Mouse (Mus musculus) MEL (cell line): ENCODE results near the gene Txndc8.

Experiments
- CHD2 ChIP-seq: IDR thresholded peaks from 2 replicates; pipeline ENCODE4 v1.6.1; 2011; ENCODE audit warnings: low read length, improper control_type of control experiment
- CTCF ChIP-seq, 3 experiments: IDR thresholded peaks in 2 of 3; conservative IDR thresholded peaks in 1 of 3; 2 replicates each; pipeline ENCODE4 v1.5.1; 2011 to 2012; ENCODE audit warnings: low read length in 3 of 3, low read depth in 2 of 3, mild to moderate bottlenecking in 2 of 3, improper control_type of control experiment in 1 of 3, inconsistent platforms in 1 of 3, mixed read lengths in 1 of 3, moderate library complexity in 1 of 3; ENCODE audit not compliant: control insufficient read depth in 1 of 3, insufficient read depth in 1 of 3, poor library complexity in 1 of 3, severe bottlenecking in 1 of 3
- HCFC1 ChIP-seq: IDR thresholded peaks from 2 replicates; pipeline ENCODE4 v1.6.1; 2012; ENCODE audit warnings: low read depth, mild to moderate bottlenecking, inconsistent platforms, low read length, improper control_type of control experiment, moderate library complexity
- JUND ChIP-seq: IDR thresholded peaks from 2 replicates; pipeline ENCODE4 v1.6.1; 2011; ENCODE audit warnings: low read depth, mild to moderate bottlenecking, improper control_type of control experiment, low read length
- MAX ChIP-seq: IDR thresholded peaks from 2 replicates; pipeline ENCODE4 v1.6.1; 2011; ENCODE audit warnings: low read length, improper control_type of control experiment
- MYB ChIP-seq: IDR thresholded peaks from 2 replicates; pipeline ENCODE4 v1.6.1; 2011; ENCODE audit warnings: mild to moderate bottlenecking, low read depth, low read length, improper control_type of control experiment
- NELFE ChIP-seq: IDR thresholded peaks from 2 replicates; pipeline ENCODE4 v1.6.1; 2011; ENCODE audit warnings: low read depth, low read length, improper control_type of control experiment

DNA sequence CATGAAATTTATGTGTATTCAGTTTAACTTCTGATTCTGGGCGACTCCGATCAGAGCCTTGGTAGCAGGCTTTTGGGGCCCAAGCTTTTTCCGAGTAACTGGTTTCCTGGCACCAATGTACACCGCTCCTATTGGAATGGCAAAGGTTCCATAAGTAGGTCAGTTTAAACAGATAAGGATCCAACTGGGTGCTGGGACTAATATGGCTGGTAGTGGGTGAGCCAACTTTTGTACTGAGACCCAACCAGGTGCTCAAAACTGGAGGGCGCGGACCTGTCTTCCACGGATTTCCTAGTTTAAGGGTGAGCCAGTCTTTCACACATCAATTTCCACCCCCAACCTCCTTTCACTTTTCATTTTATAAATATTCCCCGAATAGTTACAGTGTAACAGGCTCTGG, 53.9 kb downstream of the Txndc8 start:
- TF ChIP-seq JUND (no peak), CHD2 (no peak), MYB (no peak), MAX (no peak), NELFE (no peak), CTCF (IDR thresholded peaks at IDR 0.05 in 2 of 3, conservative IDR thresholded peaks at IDR 0.05 in 1 of 3; ENCODE audit: control insufficient read depth in 1 of 3, insufficient read depth in 1 of 3, low read depth in 2 of 3, low read length in 3 of 3, poor library complexity in 1 of 3, severe bottlenecking in 1 of 3) (no peak), HCFC1 (no peak)
